Mouse (Mus musculus): Measurements from ENCODE around the gene Spata20.

- TF ChIP-seq CTCF (IDR thresholded peaks at IDR 0.05; ENCODE audit: control insufficient read depth, insufficient read depth, insufficient replicate concordance, low read depth, low read length) = peak; percentile 91
- peak; percentile 45; the same call in 1 of the 2 replicates for TF ChIP-seq POLR2A (IDR thresholded peaks at IDR 0.05; ENCODE audit: control insufficient read depth, low read depth, low read length)
Measured at GRCm38 (mm10) chr11:94486001-94486400, at the start of gene Spata20.

Measured in testis, adult 2 months (tissue).